Mouse (Mus musculus): ENCODE data around the gene Slc17a4. TPM values are rescaled to one million over a fixed set of nuclear protein-coding genes. Genes with fewer than 3 reads are reported as not detected.
A peak's percentile ranks its signal among the peaks of the same experiment; 100 is the strongest.

Slc17a4 gene
- total RNA-seq (2021) (under 1 TPM; 0.14 to 0.43 TPM), polyA plus RNA-seq (2012; rRNA removed) (0.08 and 0.15 TPM in 2 replicates)
- long read RNA-seq: 0 reads

- DNase-seq: peak; percentile 44
Measured at GRCm38 (mm10) chr13:23914376-23915167, at the start of gene Slc17a4. Gene Slc17a4 (minus strand): TSS chr13:23915009.

DNA sequence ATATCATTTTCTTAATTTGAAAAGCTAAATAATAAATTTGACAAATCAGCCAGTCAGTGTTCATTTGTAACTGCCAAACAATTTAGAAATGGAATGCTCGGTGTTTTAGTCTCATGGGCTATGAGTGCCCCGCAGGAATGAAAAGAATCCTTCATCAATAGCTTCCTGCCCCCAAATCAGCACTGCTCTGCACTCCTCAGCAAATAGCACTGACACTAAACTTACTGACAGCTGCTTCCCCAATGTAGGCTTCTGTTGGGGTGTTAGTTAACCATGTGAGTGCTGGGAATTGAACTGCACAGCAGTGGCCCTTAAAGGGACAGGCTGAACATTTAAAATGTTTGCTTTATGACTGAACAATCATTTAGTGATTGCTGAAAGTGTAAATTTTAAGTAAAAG lies 45.0 kb upstream of the Slc17a4 start:
- DNase-seq: no peak

GRCm38 (mm10) chr13:23950928-23951327 lies 36.1 kb upstream of the Slc17a4 start:
- DNase-seq: peak; percentile 68

GRCm38 (mm10) chr13:23949484-23950246 lies 34.9 kb upstream of the Slc17a4 start:
- DNase-seq: no peak

DNA sequence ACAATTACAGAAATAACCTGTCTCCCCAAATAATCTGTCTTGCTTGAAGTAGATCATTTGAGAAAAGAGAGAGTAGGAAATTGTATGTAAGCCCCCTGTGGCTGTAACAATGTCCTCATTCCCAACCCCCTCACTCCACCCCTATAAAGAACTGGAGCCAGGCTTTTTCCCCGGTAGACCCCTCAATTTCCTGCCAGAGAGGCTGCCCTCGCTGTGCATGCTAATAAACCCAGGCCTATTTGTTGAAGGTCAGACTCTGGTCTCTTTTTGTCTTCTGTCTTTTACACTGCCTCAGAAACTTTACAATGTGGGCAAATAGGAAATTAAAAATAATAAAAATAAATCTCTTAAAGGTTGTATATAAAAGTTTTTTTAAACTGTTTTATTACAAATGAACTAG lies 31.4 kb upstream of the Slc17a4 start:
- no peak for DNase-seq

DNA sequence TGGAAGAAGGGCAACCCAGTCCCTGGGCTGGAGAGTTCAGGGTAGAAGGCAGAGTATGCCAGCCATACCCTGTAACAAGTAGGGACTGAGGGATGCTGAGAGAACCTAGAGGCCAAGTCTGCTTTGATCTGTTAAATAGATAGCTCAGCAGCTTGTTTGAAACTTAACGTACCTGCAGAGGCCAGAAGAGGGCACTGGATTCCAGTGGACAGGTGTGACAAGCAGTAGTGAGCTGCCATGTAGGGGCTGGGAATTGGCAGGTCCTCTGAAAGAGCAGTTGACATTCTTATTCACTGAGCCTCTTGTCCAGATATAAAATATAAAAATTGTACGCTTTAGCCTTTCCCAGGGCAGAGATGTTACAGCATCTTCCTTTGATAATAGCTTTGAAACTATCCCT lies 28.1 kb upstream of the Slc17a4 start:
- DNase-seq: no peak

DNA sequence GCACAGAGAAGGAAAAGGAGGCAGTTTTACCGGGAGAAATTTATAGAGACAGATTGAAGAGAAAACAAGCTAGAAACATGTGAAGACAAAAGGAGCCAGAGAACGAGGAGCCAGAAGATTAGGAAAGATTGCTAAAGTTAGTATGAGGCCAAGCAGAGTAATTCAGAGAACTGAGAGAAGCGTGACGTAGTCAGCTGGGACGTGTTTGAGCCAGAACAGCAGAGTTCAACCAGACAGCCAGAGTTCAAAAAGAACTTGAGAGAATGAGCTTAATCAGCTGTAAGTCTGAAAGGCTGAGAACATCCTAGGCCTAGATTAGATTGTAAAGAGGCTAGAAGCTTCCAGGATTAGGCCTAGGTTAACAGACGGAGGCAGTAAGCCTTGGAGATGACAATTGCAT lies 25.5 kb upstream of the Slc17a4 start:
- no peak for DNase-seq

- DNase-seq: peak; percentile 30
Measured at GRCm38 (mm10) chr13:23938699-23939098, 23.9 kb upstream of the Slc17a4 start.

- no peak for DNase-seq
Measured at GRCm38 (mm10) chr13:23934211-23934520, 19.4 kb upstream of the Slc17a4 start, which contains the start of gene Hist1h2aa. Gene Hist1h2aa (plus strand): TSS chr13:23934462.

- DNase-seq: no peak
Measured at GRCm38 (mm10) chr13:23933421-23934210, 18.8 kb upstream of the Slc17a4 start, which contains the start of gene Hist1h2ba. Gene Hist1h2ba (minus strand): TSS chr13:23934156.

DNA sequence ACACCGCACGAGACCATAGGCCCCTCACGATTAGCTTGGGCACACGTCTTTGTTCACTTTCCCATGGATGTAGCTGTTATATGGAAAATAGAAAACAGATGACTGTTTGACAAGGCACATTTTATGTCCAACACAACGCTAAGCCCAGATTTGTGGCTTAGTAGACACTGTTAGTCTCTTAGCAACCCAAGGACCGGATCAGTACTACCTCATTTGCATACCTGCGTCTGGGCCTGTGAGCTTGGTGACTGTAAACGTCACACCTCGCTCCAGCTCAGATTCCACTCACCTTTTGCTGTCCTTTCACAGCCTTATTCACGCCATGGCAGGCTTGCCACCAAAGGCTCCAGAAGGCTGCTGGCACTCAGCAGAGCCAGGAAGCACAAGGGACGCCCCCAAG lies 16.1 kb upstream of the Slc17a4 start:
- DNase-seq: no peak

GRCm38 (mm10) chr13:23930461-23930860 lies 15.7 kb upstream of the Slc17a4 start:
- no peak for DNase-seq

DNA sequence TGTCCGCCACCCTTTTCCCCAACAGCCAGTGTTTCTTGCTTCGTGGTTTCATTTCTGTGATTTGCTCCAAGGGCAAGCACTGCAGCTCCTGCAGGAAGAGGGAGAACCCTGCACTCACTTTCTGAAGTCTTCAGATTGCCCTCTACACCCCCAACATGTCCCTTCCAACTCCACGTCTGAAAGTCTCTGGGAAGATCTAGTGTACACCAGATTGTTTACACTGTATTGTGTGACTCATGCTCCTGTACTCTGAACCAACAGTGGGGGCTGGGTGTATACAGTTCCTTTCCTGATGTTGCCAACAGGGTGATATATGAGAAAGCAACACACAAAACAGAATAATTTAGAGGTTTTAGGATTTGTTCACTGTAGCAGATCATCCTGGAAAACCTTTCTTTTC lies 13.8 kb upstream of the Slc17a4 start:
- peak; percentile 50 for DNase-seq

DNA sequence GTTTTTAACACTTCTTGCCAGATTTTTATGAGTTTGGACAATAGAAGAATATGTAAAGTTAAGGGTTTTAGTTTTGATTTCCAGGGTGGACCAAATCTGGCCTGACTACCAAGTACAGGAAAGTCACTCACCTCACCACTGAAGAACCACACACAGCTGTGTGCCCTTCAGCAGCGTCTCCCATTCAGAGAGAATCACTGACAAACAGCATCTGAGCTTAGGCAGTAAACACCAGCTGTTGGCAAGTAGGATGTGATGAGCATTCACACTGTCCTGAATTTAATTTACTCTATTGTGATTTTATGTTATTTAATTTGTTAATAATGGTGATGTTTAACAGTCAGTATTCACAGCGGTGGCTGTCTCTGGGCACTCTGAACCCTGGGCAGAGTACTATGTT lies 11.0 kb upstream of the Slc17a4 start:
- DNase-seq: no peak

DNA sequence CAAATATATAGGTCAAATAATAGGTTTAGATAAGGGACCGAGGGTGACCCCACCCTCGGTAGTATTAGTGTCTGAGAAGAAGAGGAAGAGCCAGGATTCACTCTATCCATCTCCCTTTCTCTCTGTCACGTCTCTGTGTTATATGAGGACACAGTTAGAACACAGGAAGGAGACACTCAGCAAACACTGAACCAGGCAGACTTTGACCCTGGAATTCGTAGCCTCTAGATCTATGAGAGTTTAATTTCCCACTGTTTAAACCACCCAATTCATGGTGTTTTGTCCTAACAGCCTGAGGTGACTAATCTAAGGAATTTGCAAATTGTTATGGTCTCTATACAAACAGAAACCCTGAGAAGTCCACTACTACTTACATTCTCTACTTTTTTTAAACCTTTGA lies 2.9 kb upstream of the Slc17a4 start:
- DNase-seq: no peak

- DNase-seq: peak; percentile 75
Measured at GRCm38 (mm10) chr13:23916132-23916531, 1.3 kb upstream of the Slc17a4 start.

DNA sequence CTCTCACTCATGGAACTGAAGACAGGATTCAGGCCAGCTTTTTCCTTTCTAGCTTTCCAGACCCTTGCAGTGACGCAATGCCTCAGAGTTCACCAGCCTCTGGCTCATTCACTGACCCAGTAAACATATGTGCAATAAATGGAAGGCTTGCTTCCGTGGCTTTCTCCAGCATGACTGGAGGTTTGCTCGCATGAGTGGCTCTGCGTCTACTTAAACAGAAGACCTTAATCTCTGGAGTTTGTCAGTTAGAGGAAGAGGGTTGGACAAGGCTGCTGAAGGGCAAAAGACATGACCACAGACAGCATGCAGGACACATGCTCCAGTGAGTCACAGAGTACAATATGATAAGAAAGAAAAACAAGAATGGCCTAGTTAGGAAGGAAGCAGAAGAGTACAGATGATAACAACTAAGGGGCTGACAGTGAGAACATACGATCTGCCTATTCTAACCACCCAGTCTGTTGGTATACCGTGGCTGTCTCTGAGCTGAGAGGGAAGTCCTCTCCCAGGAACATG lies 960 bp downstream of the Slc17a4 start:
- peak; percentile 60 for DNase-seq

GRCm38 (mm10) chr13:23911335-23911734 lies 3.5 kb downstream of the Slc17a4 start:
- DNase-seq: no peak

DNA sequence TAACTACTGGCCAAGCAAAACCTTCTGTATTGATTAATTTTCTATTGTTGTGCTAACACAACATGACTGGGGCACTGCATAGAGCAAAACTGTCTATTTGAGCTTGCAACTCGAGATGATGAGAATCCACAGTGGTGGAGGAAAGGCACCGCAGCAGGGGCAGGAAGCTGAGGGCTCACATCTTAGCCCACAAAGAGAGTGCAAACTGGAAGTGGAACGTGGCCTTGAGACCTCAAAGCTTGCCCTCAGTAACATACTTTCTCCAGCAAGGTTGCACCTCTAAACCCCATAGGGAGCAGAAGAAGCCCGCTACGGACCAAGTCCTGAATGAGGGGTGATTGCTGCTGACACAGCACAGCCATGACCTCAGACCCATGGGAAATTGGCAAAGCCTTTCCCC lies 4.7 kb downstream of the Slc17a4 start:
- DNase-seq: no peak

- no peak for DNase-seq
Measured at GRCm38 (mm10) chr13:23906906-23907305, 7.9 kb downstream of the Slc17a4 start.

- no peak for DNase-seq
Measured at GRCm38 (mm10) chr13:23898242-23898641, 16.6 kb downstream of the Slc17a4 start.

- DNase-seq: no peak
Measured at GRCm38 (mm10) chr13:23893269-23893593, 21.6 kb downstream of the Slc17a4 start.

Measured in adrenal gland, adult 2 months (tissue).